In genomic region chr10:104914201-104914600, GRCm38 (mm10) we compare ENCODE assay signal across 27 mouse cellular contexts.
"Had no signal": no experiment of that assay in that cellular context is flagged by ENCODE, and none has a peak within 500 bp of the region (broad histone marks: within the 10 kb centered on the region; RNA-seq: fewer than 3 reads in every experiment).

No protein-coding gene starts in this region.

- H3K27ac ChIP-seq: heart, adult 2 months; heart, embryonic 13.5 days; heart, embryonic 15.5 days; hindbrain, embryonic 13.5 days; intestine, embryonic 15.5 days; layer of hippocampus, adult 2 months; left cerebral cortex, adult 2 months; limb, embryonic 10.5 days; limb, embryonic 12.5 days; liver, embryonic 13.5 days; liver, embryonic 15.5 days had no signal

- H3K36me3 ChIP-seq: heart, embryonic 13.5 days; heart, embryonic 15.5 days; hindbrain, embryonic 13.5 days; intestine, embryonic 15.5 days; limb, embryonic 10.5 days; limb, embryonic 12.5 days; liver, embryonic 13.5 days; liver, embryonic 15.5 days had no signal

- H3K9ac ChIP-seq: heart, embryonic 13.5 days; heart, embryonic 15.5 days; hindbrain, embryonic 13.5 days; intestine, embryonic 15.5 days; limb, embryonic 12.5 days; liver, embryonic 13.5 days; liver, embryonic 15.5 days had no signal

- ATAC-seq: hindbrain, embryonic 16.5 days; inflammation-experienced regulatory T-cells, adult 6 months; intestine, embryonic 15.5 days; intestine, postnatal 0 days had no signal

- H3K27me3 ChIP-seq: heart, embryonic 13.5 days; heart, embryonic 15.5 days; hindbrain, embryonic 13.5 days; intestine, embryonic 15.5 days; limb, embryonic 12.5 days; liver, embryonic 13.5 days; liver, embryonic 15.5 days had no signal

- H3K9me3 ChIP-seq: heart, embryonic 13.5 days; heart, embryonic 15.5 days; hindbrain, embryonic 13.5 days; intestine, embryonic 15.5 days; limb, embryonic 10.5 days; limb, embryonic 12.5 days; liver, embryonic 13.5 days; liver, embryonic 15.5 days had no signal

- DNase-seq: gastrocnemius, postnatal 14 days; gastrocnemius, postnatal 36 days; heart, adult 11 months; heart, adult 2 months; heart, postnatal 14 days; heart, postnatal 36 days; kidney, adult 18-20 months; kidney, adult 8-10 months; kidney, postnatal 10 days; kidney, postnatal 25 days; kidney, postnatal 4 days; liver; liver, embryonic 13.5 days had no signal

- H3K4me2 ChIP-seq: heart, embryonic 11.5 days; heart, embryonic 13.5 days; heart, embryonic 15.5 days; hindbrain, embryonic 13.5 days; intestine, embryonic 15.5 days; limb, embryonic 12.5 days; liver, embryonic 11.5 days; liver, embryonic 13.5 days; liver, embryonic 15.5 days had no signal

- H3K4me1 ChIP-seq: heart, embryonic 13.5 days; heart, embryonic 15.5 days; hindbrain, embryonic 13.5 days; intestine, embryonic 15.5 days; limb, embryonic 10.5 days; limb, embryonic 12.5 days; liver, embryonic 13.5 days; liver, embryonic 15.5 days had no signal

- H3K4me3 ChIP-seq: heart, adult 2 months; heart, embryonic 13.5 days; heart, embryonic 15.5 days; hindbrain, embryonic 13.5 days; intestine, embryonic 15.5 days; layer of hippocampus, adult 2 months; left cerebral cortex, adult 2 months; limb, embryonic 10.5 days; limb, embryonic 12.5 days; liver, embryonic 13.5 days; liver, embryonic 15.5 days had no signal
